Comparison of ENCODE assay signal across 14 mouse cellular contexts in the genomic region with DNA sequence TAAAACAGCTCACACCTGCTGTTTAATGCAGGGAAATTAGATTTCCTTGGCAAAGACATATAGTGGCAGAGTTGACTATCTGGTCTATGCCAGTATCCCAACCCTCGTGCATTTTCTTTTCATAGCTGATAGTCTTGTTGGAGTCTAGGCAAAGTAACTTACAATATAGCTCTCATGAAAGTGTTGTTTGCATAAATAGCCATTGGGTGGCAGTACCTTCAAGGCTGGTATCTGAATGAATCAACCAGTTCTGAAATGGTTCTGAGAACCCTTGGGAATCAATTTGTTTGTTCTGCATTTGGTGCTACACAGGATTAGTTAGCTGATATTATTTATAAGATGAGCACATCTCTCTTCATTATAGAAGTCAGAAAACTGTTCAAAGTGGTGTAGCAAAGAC.
A peak's percentile ranks its signal among the peaks of the same experiment; 100 is the strongest.
DNase-seq lines count a peak whose midpoint lies in the region; ATAC-seq and TF ChIP-seq lines count a peak whose summit lies in the region.
"Had no signal": no experiment of that assay in that cellular context is flagged by ENCODE, and none has a peak within 500 bp of the region (broad histone marks: within the 10 kb centered on the region; RNA-seq: fewer than 3 reads in every experiment).

No protein-coding gene starts in this region.

- 50% methylated on average over 1 of the region's 1 CpGs for WGBS in forebrain, postnatal 0 days
- WGBS in forebrain, embryonic 12.5 days: 59% methylated on average over 1 of the region's 1 CpGs
- 60% methylated on average over 1 of the region's 1 CpGs for WGBS in stomach, postnatal 0 days

- H3K9ac ChIP-seq in forebrain, postnatal 0 days: no peak overlapping the region
- H3K9ac ChIP-seq in forebrain, embryonic 12.5 days: no peak overlapping the region
- H3K9ac ChIP-seq in stomach, postnatal 0 days (ENCODE audit: low read length): no peak overlapping the region
- H3K9ac ChIP-seq: hindbrain, embryonic 13.5 days; kidney, embryonic 15.5 days had no signal

- no peak overlapping the region for H3K4me3 ChIP-seq in forebrain, postnatal 0 days (ENCODE audit: low read depth, low read length)
- no peak overlapping the region for H3K4me3 ChIP-seq in forebrain, embryonic 12.5 days (replicated peaks)
- H3K4me3 ChIP-seq in stomach, postnatal 0 days (ENCODE audit: low read depth, low read length): no peak overlapping the region
- H3K4me3 ChIP-seq: hindbrain, embryonic 13.5 days; kidney, embryonic 15.5 days had no signal

- no peaks in the 10 kb centered on the region for H3K36me3 ChIP-seq in forebrain, postnatal 0 days (ENCODE audit: insufficient read depth)
- H3K36me3 ChIP-seq in forebrain, embryonic 12.5 days (replicated peaks): no peaks in the 10 kb centered on the region
- H3K36me3 ChIP-seq in stomach, postnatal 0 days (ENCODE audit: control insufficient read depth, insufficient read depth, low read length): no peaks in the 10 kb centered on the region
- H3K36me3 ChIP-seq: hindbrain, embryonic 13.5 days; kidney, embryonic 15.5 days had no signal

- peak; percentile 56 for TF ChIP-seq CTCF in forebrain, postnatal 0 days (IDR thresholded peaks at IDR 0.05; ENCODE audit: low read depth)
- TF ChIP-seq CTCF in stomach, postnatal 0 days (IDR thresholded peaks at IDR 0.05; ENCODE audit: low read depth): peak; percentile 64

- H3K4me2 ChIP-seq in forebrain, postnatal 0 days (ENCODE audit: low read depth): no peak overlapping the region
- H3K4me2 ChIP-seq in forebrain, embryonic 12.5 days: no peak overlapping the region
- no peak overlapping the region for H3K4me2 ChIP-seq in stomach, postnatal 0 days (replicated peaks; ENCODE audit: low read depth)
- H3K4me2 ChIP-seq: heart, embryonic 11.5 days; hindbrain, embryonic 13.5 days; kidney, embryonic 15.5 days had no signal

- peak; percentile 25 for DNase-seq in forebrain, postnatal 0 days
- DNase-seq in left cerebral cortex, adult 11 months (ENCODE audit: low spot score): peak; percentile 5
- DNase-seq in left cerebral cortex, adult 8-10 months (ENCODE audit: low spot score in 2 of 2): no peak
- DNase-seq in retina, adult 2 months (ENCODE audit: low read depth, low spot score): peak; percentile 2
- DNase-seq in retina, embryonic 14.5 days (ENCODE audit: low spot score): no peak
- no peak for DNase-seq in stomach, postnatal 0 days (ENCODE audit: low spot score)
- no peak for DNase-seq in heart, postnatal 10 days
- DNase-seq: adrenal gland, adult 8-10 months; cerebellum, adult 9-11 months; thymus, adult 18-20 months had no signal

- no peak for ATAC-seq in forebrain, postnatal 0 days
- no peak for ATAC-seq in forebrain, embryonic 12.5 days (ENCODE audit: low FRiP score)
- ATAC-seq in stomach, postnatal 0 days (ENCODE audit: low FRiP score, low TSS enrichment): no peak

- intact Hi-C loops in heart, postnatal 10 days (cut with DNase I): loop anchor here (5.0 kb wide), 1 partner anchor 969 kb away; no protein-coding TSS in a partner anchor

- no peaks in the 10 kb centered on the region for H3K27me3 ChIP-seq in forebrain, postnatal 0 days (ENCODE audit: insufficient read depth, low read length)
- no peaks in the 10 kb centered on the region for H3K27me3 ChIP-seq in forebrain, embryonic 12.5 days
- no peaks in the 10 kb centered on the region for H3K27me3 ChIP-seq in stomach, postnatal 0 days (ENCODE audit: control insufficient read depth, insufficient read depth, low read length)
- H3K27me3 ChIP-seq: hindbrain, embryonic 13.5 days; kidney, embryonic 15.5 days had no signal

- H3K4me1 ChIP-seq in forebrain, postnatal 0 days (ENCODE audit: insufficient read depth): no peaks in the 10 kb centered on the region
- H3K4me1 ChIP-seq in forebrain, embryonic 12.5 days: no peaks in the 10 kb centered on the region
- no peaks in the 10 kb centered on the region for H3K4me1 ChIP-seq in stomach, postnatal 0 days (replicated peaks; ENCODE audit: control insufficient read depth, insufficient read depth)
- H3K4me1 ChIP-seq: hindbrain, embryonic 13.5 days; kidney, embryonic 15.5 days had no signal

- no peaks in the 10 kb centered on the region for H3K9me3 ChIP-seq in forebrain, postnatal 0 days (ENCODE audit: low read length)
- no peaks in the 10 kb centered on the region for H3K9me3 ChIP-seq in forebrain, embryonic 12.5 days
- no peaks in the 10 kb centered on the region for H3K9me3 ChIP-seq in stomach, postnatal 0 days (ENCODE audit: control insufficient read depth, low read length)
- H3K9me3 ChIP-seq: hindbrain, embryonic 13.5 days; kidney, embryonic 15.5 days had no signal

- TF ChIP-seq EP300 in stomach, postnatal 0 days (optimal IDR thresholded peaks at IDR 0.05): no peak

- no peak overlapping the region for H3K27ac ChIP-seq in forebrain, postnatal 0 days (ENCODE audit: low read depth, low read length)
- H3K27ac ChIP-seq in forebrain, embryonic 12.5 days: no peak overlapping the region
- H3K27ac ChIP-seq in stomach, postnatal 0 days (replicated peaks): no peak overlapping the region
- H3K27ac ChIP-seq: hindbrain, embryonic 13.5 days; kidney, embryonic 15.5 days had no signal

Comparison
In these comparisons a context has a peak if more than half of its experiments do, and no peak if none do; other contexts are left out.
1. DNase-seq: peak in forebrain, postnatal 0 days (single experiment), left cerebral cortex, adult 11 months (single experiment) and retina, adult 2 months (single experiment); none in left cerebral cortex, adult 8-10 months (0 of 2), retina, embryonic 14.5 days (single experiment), stomach, postnatal 0 days (single experiment) and heart, postnatal 10 days (0 of 2).